ENCODE assay signal across 21 mouse cellular contexts in the genomic region with DNA sequence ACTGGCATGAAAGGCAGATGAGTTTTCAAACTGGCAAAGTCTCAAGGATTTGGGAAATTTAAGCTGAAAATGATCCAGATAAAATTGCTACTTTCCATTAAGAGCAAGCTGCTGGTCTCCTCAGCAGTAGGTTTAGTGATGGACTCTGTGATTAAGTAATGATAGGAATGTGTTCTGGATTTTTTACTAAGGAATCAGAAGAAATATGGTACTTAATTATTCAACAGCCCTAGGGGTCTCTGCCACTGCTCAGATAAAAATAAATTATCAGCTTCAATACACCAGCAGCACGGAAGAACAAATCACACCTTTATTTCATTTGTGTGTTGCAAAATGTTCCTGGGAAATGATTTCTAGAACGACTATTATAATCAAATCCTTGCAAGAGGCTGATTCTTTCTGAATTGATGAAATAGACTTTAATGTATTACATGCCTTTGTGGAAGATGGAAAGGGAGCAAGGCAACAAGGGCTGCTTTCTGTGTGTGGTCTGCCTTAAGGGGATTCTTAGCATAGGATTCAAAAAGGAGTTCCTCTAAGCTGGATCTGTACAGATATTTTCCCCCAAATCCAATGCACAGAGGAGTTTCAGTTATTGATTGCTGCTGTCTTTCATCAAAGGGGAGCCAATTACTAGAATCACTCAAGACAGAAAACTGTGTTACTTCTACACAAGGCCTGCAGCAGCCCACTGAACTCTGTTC.
DNase-seq lines count a peak whose midpoint lies in the region; ATAC-seq and TF ChIP-seq lines count a peak whose summit lies in the region.
"Had no signal": no experiment of that assay in that cellular context is flagged by ENCODE, and none has a peak within 500 bp of the region (broad histone marks: within the 10 kb centered on the region; RNA-seq: fewer than 3 reads in every experiment).

No protein-coding gene starts in this region.

- no peaks in the 10 kb centered on the region for H3K9me3 ChIP-seq in forebrain, postnatal 0 days (ENCODE audit: low read length)
- no peaks in the 10 kb centered on the region for H3K9me3 ChIP-seq in forebrain, embryonic 11.5 days (ENCODE audit: control insufficient read depth, low read length)
- H3K9me3 ChIP-seq in midbrain, embryonic 15.5 days = no peaks in the 10 kb centered on the region
- H3K9me3 ChIP-seq: embryonic facial prominence, embryonic 13.5 days; heart, embryonic 15.5 days; hindbrain, embryonic 15.5 days had no signal

- intact Hi-C loops in left cerebral cortex, postnatal 14 days (cut with DNase I) = no loop called here

- H3K27ac ChIP-seq in forebrain, postnatal 0 days (ENCODE audit: low read depth, low read length) = no peak overlapping the region
- H3K27ac ChIP-seq in forebrain, embryonic 11.5 days (ENCODE audit: low read depth, low read length) = no peak overlapping the region
- no peak overlapping the region; the same call in 1 of the 2 replicates for H3K27ac ChIP-seq in midbrain, embryonic 15.5 days
- H3K27ac ChIP-seq in cerebellum, adult 2 months (ENCODE audit: insufficient read depth, low read length) = no peak overlapping the region
- H3K27ac ChIP-seq: embryonic facial prominence, embryonic 13.5 days; heart, adult 2 months; heart, embryonic 15.5 days; hindbrain, embryonic 15.5 days had no signal

- H3K4me1 ChIP-seq in forebrain, postnatal 0 days (ENCODE audit: insufficient read depth) = no peaks in the 10 kb centered on the region
- H3K4me1 ChIP-seq in forebrain, embryonic 11.5 days (replicated peaks; ENCODE audit: control insufficient read depth, insufficient read depth, low read length) = no peaks in the 10 kb centered on the region
- no peaks in the 10 kb centered on the region for H3K4me1 ChIP-seq in midbrain, embryonic 15.5 days
- no peaks in the 10 kb centered on the region for H3K4me1 ChIP-seq in cerebellum, adult 2 months (ENCODE audit: control insufficient read depth, insufficient read depth, low read length)
- H3K4me1 ChIP-seq: embryonic facial prominence, embryonic 13.5 days; heart, embryonic 15.5 days; hindbrain, embryonic 15.5 days had no signal

- no peak overlapping the region for H3K4me2 ChIP-seq in forebrain, postnatal 0 days (ENCODE audit: low read depth)
- no peak overlapping the region for H3K4me2 ChIP-seq in forebrain, embryonic 11.5 days (ENCODE audit: low read depth, low read length, severe bottlenecking)
- H3K4me2 ChIP-seq in midbrain, embryonic 15.5 days = no peak overlapping the region
- H3K4me2 ChIP-seq: embryonic facial prominence, embryonic 13.5 days; heart, embryonic 11.5 days; heart, embryonic 15.5 days; hindbrain, embryonic 15.5 days had no signal

- no peak for ATAC-seq in forebrain, postnatal 0 days
- no peak for ATAC-seq in forebrain, embryonic 11.5 days (replicated peaks; ENCODE audit: low FRiP score)
- ATAC-seq in midbrain, embryonic 15.5 days (replicated peaks) = peak; percentile 62
- ATAC-seq: forebrain, embryonic 16.5 days had no signal

- H3K27me3 ChIP-seq in forebrain, postnatal 0 days (ENCODE audit: insufficient read depth, low read length) = no peaks in the 10 kb centered on the region
- H3K27me3 ChIP-seq in forebrain, embryonic 11.5 days (ENCODE audit: control insufficient read depth, insufficient read depth, low read length) = no peaks in the 10 kb centered on the region
- H3K27me3 ChIP-seq in midbrain, embryonic 15.5 days (replicated peaks) = no peaks in the 10 kb centered on the region
- H3K27me3 ChIP-seq in cerebellum, adult 2 months (ENCODE audit: control insufficient read depth, insufficient read depth, low read length) = no peaks in the 10 kb centered on the region
- H3K27me3 ChIP-seq: embryonic facial prominence, embryonic 13.5 days; heart, embryonic 15.5 days; hindbrain, embryonic 15.5 days had no signal

- no peaks in the 10 kb centered on the region for H3K36me3 ChIP-seq in forebrain, postnatal 0 days (ENCODE audit: insufficient read depth)
- no peaks in the 10 kb centered on the region for H3K36me3 ChIP-seq in forebrain, embryonic 11.5 days (ENCODE audit: control insufficient read depth, insufficient read depth, low read length)
- H3K36me3 ChIP-seq in midbrain, embryonic 15.5 days (replicated peaks) = no peaks in the 10 kb centered on the region
- H3K36me3 ChIP-seq: embryonic facial prominence, embryonic 13.5 days; heart, embryonic 15.5 days; hindbrain, embryonic 15.5 days had no signal

- TF ChIP-seq CTCF in forebrain, postnatal 0 days (IDR thresholded peaks at IDR 0.05; ENCODE audit: low read depth) = no peak
- no peak for TF ChIP-seq CTCF in brain, embryonic 14.5 days (IDR thresholded peaks at IDR 0.05; ENCODE audit: borderline replicate concordance, extremely low read depth, insufficient read depth, insufficient read length)
- no peak for TF ChIP-seq CTCF in cerebellum, adult 2 months (IDR thresholded peaks at IDR 0.05; ENCODE audit: borderline replicate concordance, insufficient read depth, low read depth, low read length)

- DNase-seq in forebrain, postnatal 0 days = peak; percentile 7
- DNase-seq in forebrain, embryonic 11.5 days (ENCODE audit: low spot score) = no peak
- DNase-seq in brain, adult 2 months (ENCODE audit: low read depth, low spot score) = peak; percentile 31
- peak; percentile 54 for DNase-seq in brain, embryonic 14.5 days (ENCODE audit: low read depth)
- DNase-seq in cerebellum, adult 2 months = no peak
- no peak for DNase-seq in urinary bladder, postnatal 25 days (ENCODE audit: low spot score)
- DNase-seq in left cerebral cortex, postnatal 14 days (ENCODE audit: low spot score in 2 of 2) = no peak
- DNase-seq: adrenal gland, adult 2 months; adrenal gland, postnatal 25 days; cerebellum, adult 11 months; cerebellum, adult 9-11 months; cerebellum, postnatal 36 days; gastrocnemius, postnatal 14 days; heart, adult 2 months; heart, postnatal 14 days had no signal

- WGBS in forebrain, postnatal 0 days = 35% methylated on average over 2 of the region's 2 CpGs
- 59% methylated on average over 2 of the region's 2 CpGs for WGBS in forebrain, embryonic 11.5 days
- 23% methylated on average over 2 of the region's 2 CpGs for WGBS in midbrain, embryonic 15.5 days
- 54% methylated on average over 2 of the region's 2 CpGs for WGBS in cerebellum, adult 2 months

- TF ChIP-seq POLR2A in brain, embryonic 14.5 days (IDR thresholded peaks at IDR 0.05; ENCODE audit: borderline replicate concordance, extremely low read depth, insufficient read depth, insufficient read length, poor library complexity, severe bottlenecking) = no peak
- no peak for TF ChIP-seq POLR2A in cerebellum, adult 2 months (IDR thresholded peaks at IDR 0.05; ENCODE audit: borderline replicate concordance, insufficient read depth, low read length)

- no peak overlapping the region for H3K4me3 ChIP-seq in forebrain, postnatal 0 days (ENCODE audit: low read depth, low read length)
- H3K4me3 ChIP-seq in forebrain, embryonic 11.5 days (ENCODE audit: low read depth, low read length) = no peak overlapping the region
- no peak overlapping the region for H3K4me3 ChIP-seq in midbrain, embryonic 15.5 days
- no peak overlapping the region for H3K4me3 ChIP-seq in cerebellum, adult 2 months (replicated peaks; ENCODE audit: insufficient read depth, low read depth, low read length)
- H3K4me3 ChIP-seq: embryonic facial prominence, embryonic 13.5 days; heart, adult 2 months; heart, embryonic 15.5 days; hindbrain, embryonic 15.5 days had no signal

- H3K9ac ChIP-seq in forebrain, postnatal 0 days = no peak overlapping the region
- no peak overlapping the region for H3K9ac ChIP-seq in forebrain, embryonic 11.5 days (ENCODE audit: low read length)
- no peak overlapping the region for H3K9ac ChIP-seq in midbrain, embryonic 15.5 days
- H3K9ac ChIP-seq: embryonic facial prominence, embryonic 13.5 days; heart, embryonic 15.5 days; hindbrain, embryonic 15.5 days had no signal

Comparison
In these comparisons a context has a peak if more than half of its experiments do, and no peak if none do; other contexts are left out.
1. DNase-seq: peak in forebrain, postnatal 0 days (single experiment), brain, adult 2 months (single experiment) and brain, embryonic 14.5 days (single experiment); none in forebrain, embryonic 11.5 days (single experiment), cerebellum, adult 2 months (0 of 2), urinary bladder, postnatal 25 days (single experiment) and left cerebral cortex, postnatal 14 days (0 of 2).